Mouse (Mus musculus) neural tube, embryonic 14.5 days (tissue): ENCODE measurements around the gene Ifitm7. TPM values are rescaled to one million over a fixed set of nuclear protein-coding genes. Genes with fewer than 3 reads are reported as not detected.
A peak's percentile ranks its signal among the peaks of the same experiment; 100 is the strongest.

ENCODE experiments used
- ATAC-seq: fragments of 200-750 bp; cut with Nextera tagmentation; 2 replicates; pipeline ENCODE4 v1.8.0; 2017; ENCODE audit warnings: low read depth, mild to moderate bottlenecking, moderate TSS enrichment, moderate library complexity
- H3K27ac ChIP-seq: fragments of 300-500 bp; sonication (generic); 2 replicates; pipeline ENCODE4 v1.5.1; 2014; ENCODE audit warnings: low read depth, mild to moderate bottlenecking, control low read depth, low read length, moderate library complexity, mixed read lengths
- H3K27me3 ChIP-seq: fragments of 300-500 bp; sonication (generic); 2 replicates; pipeline ENCODE4 v1.6.1; 2014; ENCODE audit warnings: low read length; ENCODE audit not compliant: control insufficient read depth, insufficient read depth
- H3K36me3 ChIP-seq: fragments of 300-500 bp; sonication (generic); 2 replicates; pipeline ENCODE4 v1.6.1; 2014; ENCODE audit warnings: low read length, mixed read lengths; ENCODE audit not compliant: control insufficient read depth, insufficient read depth
- H3K4me1 ChIP-seq: fragments of 300-500 bp; sonication (generic); 2 replicates; pipeline ENCODE4 v1.6.1; 2014; ENCODE audit warnings: low read length; ENCODE audit not compliant: control insufficient read depth, insufficient read depth
- H3K4me2 ChIP-seq: fragments of 300-500 bp; sonication (generic); 2 replicates; pipeline ENCODE4 v1.6.1; 2014; ENCODE audit warnings: mild to moderate bottlenecking, low read depth, low read length, control low read depth
- H3K4me3 ChIP-seq: fragments of 300-500 bp; sonication (generic); 2 replicates; pipeline ENCODE4 v1.5.1; 2014; ENCODE audit warnings: low read depth, low read length, control low read depth, mixed read lengths
- H3K9ac ChIP-seq: fragments of 300-500 bp; sonication (generic); replicated peaks from 2 replicates; pipeline ENCODE4 v1.6.1; 2014; ENCODE audit warnings: low read depth, mild to moderate bottlenecking, control low read depth, low read length, mixed read lengths
- H3K9me3 ChIP-seq: fragments of 300-500 bp; sonication (generic); 2 replicates; pipeline ENCODE4 v1.6.1; 2016; ENCODE audit warnings: low read length; ENCODE audit not compliant: control insufficient read depth
- WGBS: fragments of 180-500 bp; shearing (Covaris S2); extraction: QIAGEN DNeasy Blood & Tissue Kit; methylation state at CpG from one replicate; pipeline ENCODE4 v1.1.7; 2014; 5-methylcytosine and 5-hydroxymethylcytosine counted together
- polyA plus RNA-seq: library from polyadenylated mRNA; unstranded; fragments of >200 nt; fragmentation: Nextera tagmentation; extraction: Ambion mirVana; gene quantifications from 2 replicates; pipeline ENCODE4 v1.2.1, GENCODE M21; 2014

The Ifitm7 gene
- polyA plus RNA-seq = 1.3 and 2.5 TPM in 2 replicates

- ATAC-seq = peak; percentile 93
Observed at GRCm38 (mm10) chr16:13986574-13987478, at the start of gene Ifitm7, which contains the start of gene 2900011O08Rik. Gene Ifitm7, minus strand, starts transcription at chr16:13986888. Gene 2900011O08Rik, plus strand, starts transcription at chr16:13986604.

GRCm38 (mm10) chr16:14033076-14033475 lies 46.4 kb upstream of the Ifitm7 start:
- H3K36me3 ChIP-seq = no peaks in the 10 kb centered on the region
- no peak overlapping the region for H3K4me3 ChIP-seq
- no peak overlapping the region for H3K9ac ChIP-seq
- no peaks in the 10 kb centered on the region for H3K27me3 ChIP-seq
- no peaks in the 10 kb centered on the region for H3K4me1 ChIP-seq
- no peak overlapping the region for H3K4me2 ChIP-seq
- ATAC-seq = no peak
- no peak overlapping the region for H3K27ac ChIP-seq
- H3K9me3 ChIP-seq = no peaks in the 10 kb centered on the region
- WGBS = 84% methylated on average over 4 of the region's 4 CpGs

More at GRCm38 (mm10) chr16:13986574-13987478, at the start of gene Ifitm7, which contains the start of gene 2900011O08Rik:
- Histone ChIP-seq H3K36me3 (no peaks in the 10 kb centered on the region), H3K9ac (peak within 1 kb of the TSS; percentile 86), H3K27ac (peak within 1 kb of the TSS; percentile 90), H3K9me3 (no peaks in the 10 kb centered on the region), H3K4me3 (peak within 1 kb of the TSS; percentile 62), H3K27me3 (no peaks in the 10 kb centered on the region), H3K4me2 (peak within 1 kb of the TSS; percentile 57), H3K4me1 (peaks cover 5% of the 10 kb centered on the region; the same call in 1 of the 2 replicates)
- WGBS = under 1% methylated on average over 31 of the region's 31 CpGs

- Histone ChIP-seq H3K9ac (no peak overlapping the region), H3K9me3 (no peaks in the 10 kb centered on the region), H3K27ac (no peak overlapping the region), H3K36me3 (no peaks in the 10 kb centered on the region), H3K27me3 (no peaks in the 10 kb centered on the region), H3K4me1 (no peaks in the 10 kb centered on the region), H3K4me2 (no peak overlapping the region), H3K4me3 (no peak overlapping the region)
- ATAC-seq = no peak
- 92% methylated on average over 4 of the region's 4 CpGs for WGBS
Observed at GRCm38 (mm10) chr16:14030650-14031049, 44.0 kb upstream of the Ifitm7 start.

DNA sequence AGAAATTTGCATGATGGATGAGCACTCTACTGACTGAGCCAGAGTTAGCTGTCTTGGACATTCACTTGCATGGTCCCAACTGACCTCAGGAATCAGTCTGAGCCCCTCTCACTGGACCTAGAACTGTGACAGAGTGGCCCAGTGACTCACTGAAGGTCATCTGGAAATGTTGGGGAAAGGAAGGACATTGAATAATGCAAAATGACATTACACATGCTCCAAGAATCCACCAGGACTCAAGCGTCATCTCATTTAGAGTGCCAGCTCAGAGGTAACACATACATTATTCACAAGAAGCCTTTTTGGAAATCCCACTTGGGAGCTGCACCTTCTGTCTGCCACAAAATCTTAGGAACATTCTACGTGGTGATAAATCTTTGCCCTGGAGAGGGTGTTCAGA lies 43.2 kb upstream of the Ifitm7 start:
- no peaks in the 10 kb centered on the region for H3K4me1 ChIP-seq
- no peaks in the 10 kb centered on the region for H3K36me3 ChIP-seq
- H3K4me3 ChIP-seq = no peak overlapping the region
- H3K4me2 ChIP-seq = no peak overlapping the region
- ATAC-seq = no peak
- 73% methylated on average over 2 of the region's 2 CpGs for WGBS
- no peaks in the 10 kb centered on the region for H3K9me3 ChIP-seq
- no peaks in the 10 kb centered on the region for H3K27me3 ChIP-seq
- H3K27ac ChIP-seq = no peak overlapping the region
- no peak overlapping the region for H3K9ac ChIP-seq

DNA sequence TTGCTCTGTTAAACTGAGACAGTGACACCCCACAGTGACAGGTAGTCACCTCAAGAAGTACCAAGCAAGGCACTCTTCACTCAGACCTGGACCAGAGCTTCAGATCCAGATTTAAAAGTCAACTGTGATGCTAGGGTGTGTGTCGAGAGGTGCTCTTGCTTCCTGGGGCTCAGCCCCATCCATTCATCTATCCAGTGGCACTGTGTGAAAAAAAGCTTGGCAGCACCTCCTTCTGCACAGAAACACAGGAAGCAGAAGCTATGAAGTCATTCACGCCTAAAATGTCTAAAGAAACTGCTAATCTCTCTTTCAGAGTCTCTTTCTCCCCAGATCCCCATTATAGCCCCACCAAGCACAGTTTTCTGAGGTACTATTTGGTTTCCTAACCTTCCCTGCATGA lies 42.4 kb upstream of the Ifitm7 start:
- Histone ChIP-seq H3K9ac (no peak overlapping the region), H3K27ac (no peak overlapping the region), H3K4me3 (no peak overlapping the region), H3K27me3 (no peaks in the 10 kb centered on the region), H3K4me2 (no peak overlapping the region), H3K9me3 (no peaks in the 10 kb centered on the region), H3K4me1 (no peaks in the 10 kb centered on the region), H3K36me3 (no peaks in the 10 kb centered on the region)
- WGBS = 65% methylated on average over 2 of the region's 2 CpGs
- ATAC-seq = no peak

DNA sequence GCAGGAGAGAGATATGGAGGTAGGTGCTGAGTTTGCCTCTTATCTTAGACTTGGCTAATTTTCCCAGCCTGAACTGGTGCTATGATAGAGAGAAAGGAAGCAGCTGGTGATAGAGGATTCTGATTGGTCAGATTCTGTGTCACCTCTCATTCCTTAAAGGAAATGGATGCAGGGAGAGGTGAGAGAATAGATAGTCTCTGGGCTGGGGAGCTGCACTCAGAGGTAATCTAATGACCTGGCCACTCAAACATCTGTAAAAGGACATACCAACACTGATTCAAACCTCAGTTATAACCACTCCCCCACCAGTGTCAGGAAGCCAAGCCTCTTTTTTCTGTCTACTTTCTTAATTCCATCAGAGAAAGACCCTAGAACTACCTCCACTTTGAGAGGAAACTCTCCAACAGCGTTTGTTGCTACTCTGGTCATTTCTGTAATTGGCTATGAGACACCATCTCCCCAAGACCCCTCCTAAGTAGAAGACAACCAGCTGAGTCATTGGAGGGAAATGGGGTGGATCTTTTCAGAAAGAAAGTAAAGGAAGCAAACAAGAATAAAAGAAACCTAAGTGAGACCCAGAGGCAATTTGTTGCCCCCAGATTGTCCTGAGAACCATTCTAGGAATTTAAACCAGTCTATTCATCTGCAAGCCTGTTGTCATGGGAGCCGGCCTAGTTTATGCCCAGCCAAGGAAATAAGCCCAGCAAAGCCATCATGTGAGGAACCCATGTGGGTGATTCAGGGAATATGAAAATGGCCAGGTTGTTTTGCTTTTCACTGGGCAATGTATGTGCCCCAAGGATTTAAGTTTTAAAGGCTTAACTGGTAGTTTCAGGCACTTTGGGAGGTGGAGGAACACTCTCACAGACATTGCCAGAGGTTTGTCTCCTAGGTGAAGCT lies 38.7 kb upstream of the Ifitm7 start:
- no peaks in the 10 kb centered on the region for H3K4me1 ChIP-seq
- no peak overlapping the region for H3K4me3 ChIP-seq
- no peaks in the 10 kb centered on the region for H3K36me3 ChIP-seq
- H3K9ac ChIP-seq = no peak overlapping the region
- H3K4me2 ChIP-seq = no peak overlapping the region
- no peaks in the 10 kb centered on the region for H3K9me3 ChIP-seq
- no peaks in the 10 kb centered on the region for H3K27me3 ChIP-seq
- no peak overlapping the region for H3K27ac ChIP-seq
- no peak for ATAC-seq
- WGBS = 14% methylated on average over 2 of the region's 2 CpGs

DNA sequence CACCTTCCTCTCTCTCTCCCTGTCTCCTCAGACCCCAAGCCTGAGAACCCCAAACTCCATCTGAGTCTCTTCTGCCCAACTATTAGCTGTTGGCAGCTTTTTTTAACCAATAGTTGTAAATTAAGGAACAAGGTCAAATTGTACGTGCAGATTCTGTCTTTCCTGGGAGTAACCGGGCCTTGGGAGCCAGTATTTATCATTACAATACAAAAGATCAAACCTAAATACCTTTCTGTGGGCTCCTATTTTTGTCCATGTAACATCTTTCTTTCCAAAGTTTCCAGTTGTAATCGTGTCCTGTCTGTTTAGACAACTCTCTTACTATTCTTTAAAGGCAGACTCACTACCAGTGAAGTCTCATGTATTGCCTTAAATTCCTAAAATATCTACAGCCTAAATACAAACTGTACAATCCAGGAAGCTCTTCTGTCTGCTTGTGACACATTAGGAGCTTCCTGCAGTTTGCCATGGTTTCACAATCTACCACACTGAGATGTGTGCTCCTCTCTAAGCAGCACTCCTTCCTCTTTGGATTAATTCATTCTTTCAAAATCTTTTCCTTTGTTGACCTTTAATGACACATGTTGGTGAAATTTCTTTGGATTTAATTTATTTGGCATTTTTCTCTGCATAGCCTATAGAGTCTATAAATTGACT lies 34.6 kb upstream of the Ifitm7 start:
- Histone ChIP-seq H3K9ac (no peak overlapping the region), H3K27ac (no peak overlapping the region), H3K4me3 (no peak overlapping the region), H3K36me3 (no peaks in the 10 kb centered on the region), H3K27me3 (no peaks in the 10 kb centered on the region), H3K9me3 (no peaks in the 10 kb centered on the region), H3K4me1 (no peaks in the 10 kb centered on the region), H3K4me2 (no peak overlapping the region)
- 81% methylated on average over 3 of the region's 3 CpGs for WGBS
- no peak for ATAC-seq

DNA sequence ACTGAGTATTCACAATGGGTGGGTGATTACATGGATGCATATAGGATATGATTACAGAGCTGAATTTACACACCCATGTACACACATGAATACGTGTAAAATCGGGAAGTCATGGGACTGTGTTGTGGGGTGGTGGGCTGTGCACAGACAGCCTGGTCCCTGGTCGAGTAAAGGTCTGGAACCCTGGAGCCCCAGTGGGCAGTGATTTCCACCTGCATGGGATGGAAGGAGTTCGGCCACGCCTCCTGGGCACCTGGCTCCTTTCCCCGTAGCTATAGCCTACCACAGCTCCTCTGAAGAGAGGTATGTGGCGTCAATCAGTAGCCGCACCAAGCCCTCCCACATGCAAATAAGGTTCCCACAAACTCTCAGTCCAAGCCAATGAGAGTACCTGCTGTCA lies 30.6 kb upstream of the Ifitm7 start:
- no peak overlapping the region for H3K9ac ChIP-seq
- H3K9me3 ChIP-seq = no peaks in the 10 kb centered on the region
- H3K27ac ChIP-seq = no peak overlapping the region
- ATAC-seq = no peak
- WGBS = 88% methylated on average over 8 of the region's 8 CpGs
- H3K4me3 ChIP-seq = no peak overlapping the region
- no peaks in the 10 kb centered on the region for H3K27me3 ChIP-seq
- no peaks in the 10 kb centered on the region for H3K4me1 ChIP-seq
- no peak overlapping the region for H3K4me2 ChIP-seq
- no peaks in the 10 kb centered on the region for H3K36me3 ChIP-seq
